Mouse (Mus musculus) kidney, embryonic 14.5 days (tissue): Measurements from ENCODE around the gene Zfp423. TPM values are rescaled to one million over a fixed set of nuclear protein-coding genes. Genes with fewer than 3 reads are reported as not detected.

Source experiments
- ATAC-seq: fragments of 200-750 bp; cut with Nextera tagmentation; 2 replicates; pipeline ENCODE4 v1.8.0; 2017; ENCODE audit warnings: moderate number of reproducible peaks, mild to moderate bottlenecking, moderate TSS enrichment, moderate library complexity; ENCODE audit not compliant: low FRiP score, low TSS enrichment
- H3K27ac ChIP-seq: fragments of 300-500 bp; sonication (generic); 2 replicates; pipeline ENCODE4 v1.5.1; 2014; ENCODE audit warnings: low read depth, mild to moderate bottlenecking, low read length, moderate library complexity, mixed read lengths
- H3K27me3 ChIP-seq: fragments of 300-500 bp; sonication (generic); 2 replicates; pipeline ENCODE4 v1.6.1; 2014; ENCODE audit warnings: mild to moderate bottlenecking, low read length; ENCODE audit not compliant: control insufficient read depth, insufficient read depth
- H3K36me3 ChIP-seq: fragments of 300-500 bp; sonication (generic); 2 replicates; pipeline ENCODE4 v1.6.1; 2014; ENCODE audit warnings: low read length, mixed read lengths; ENCODE audit not compliant: control insufficient read depth, insufficient read depth
- H3K4me1 ChIP-seq: fragments of 300-500 bp; sonication (generic); 2 replicates; pipeline ENCODE4 v1.6.1; 2014; ENCODE audit warnings: low read length, mixed read lengths; ENCODE audit not compliant: control insufficient read depth, insufficient read depth
- H3K4me2 ChIP-seq: fragments of 300-500 bp; sonication (generic); replicated peaks from 2 replicates; pipeline ENCODE4 v1.6.1; 2014; ENCODE audit warnings: low read depth, mild to moderate bottlenecking, low read length
- H3K4me3 ChIP-seq: fragments of 300-500 bp; sonication (generic); 2 replicates; pipeline ENCODE4 v1.5.1; 2014; ENCODE audit warnings: mild to moderate bottlenecking, low read length
- H3K9ac ChIP-seq: fragments of 300-500 bp; sonication (generic); 2 replicates; pipeline ENCODE4 v1.6.1; 2014; ENCODE audit warnings: low read depth, mild to moderate bottlenecking, low read length, moderate library complexity
- H3K9me3 ChIP-seq: fragments of 300-500 bp; sonication (generic); 2 replicates; pipeline ENCODE4 v1.6.1; 2016; ENCODE audit warnings: low read length; ENCODE audit not compliant: control insufficient read depth
- WGBS: fragments of 180-500 bp; shearing (Covaris S2); extraction: QIAGEN DNeasy Blood & Tissue Kit; methylation state at CpG from one replicate; pipeline ENCODE4 v1.1.7; 2014; 5-methylcytosine and 5-hydroxymethylcytosine counted together
- polyA plus RNA-seq: library from polyadenylated mRNA; unstranded; fragments of >200 nt; fragmentation: Nextera tagmentation; extraction: Ambion mirVana; gene quantifications from 2 replicates; pipeline ENCODE4 v1.2.1, GENCODE M21; 2014

Zfp423 gene
- polyA plus RNA-seq, 1 experiment from 2014 or later: 18.8 TPM

DNA sequence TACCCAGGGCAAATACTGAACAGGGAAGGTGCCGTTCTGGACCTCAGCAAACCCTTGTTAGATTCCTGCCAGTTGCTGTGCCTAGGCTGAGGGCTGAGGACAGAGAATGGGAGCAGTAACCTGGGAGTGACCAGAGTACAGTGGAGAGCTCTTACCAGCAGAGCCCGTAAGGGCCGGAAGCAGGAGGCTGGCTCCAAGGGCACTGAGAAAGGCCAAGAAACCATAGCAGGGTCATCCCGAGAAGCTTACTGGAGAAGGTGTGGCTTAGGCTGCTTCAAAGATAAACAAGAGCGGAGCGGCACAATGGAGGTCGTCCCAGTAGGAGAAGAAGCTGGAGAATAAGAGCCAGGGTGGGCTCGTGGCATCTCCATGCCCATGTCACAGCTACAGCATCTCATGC, 65.1 kb downstream of the Zfp423 start:
- peaks cover 37% of the 10 kb centered on the region for H3K4me1 ChIP-seq
- 40% methylated on average over 8 of the region's 8 CpGs for WGBS
- no peak overlapping the region for H3K4me3 ChIP-seq
- ATAC-seq: no peak
- H3K27ac ChIP-seq: no peak overlapping the region
- no peaks in the 10 kb centered on the region for H3K27me3 ChIP-seq
- no peaks in the 10 kb centered on the region for H3K36me3 ChIP-seq
- no peak overlapping the region for H3K4me2 ChIP-seq
- H3K9me3 ChIP-seq: no peaks in the 10 kb centered on the region
- H3K9ac ChIP-seq: no peak overlapping the region

DNA sequence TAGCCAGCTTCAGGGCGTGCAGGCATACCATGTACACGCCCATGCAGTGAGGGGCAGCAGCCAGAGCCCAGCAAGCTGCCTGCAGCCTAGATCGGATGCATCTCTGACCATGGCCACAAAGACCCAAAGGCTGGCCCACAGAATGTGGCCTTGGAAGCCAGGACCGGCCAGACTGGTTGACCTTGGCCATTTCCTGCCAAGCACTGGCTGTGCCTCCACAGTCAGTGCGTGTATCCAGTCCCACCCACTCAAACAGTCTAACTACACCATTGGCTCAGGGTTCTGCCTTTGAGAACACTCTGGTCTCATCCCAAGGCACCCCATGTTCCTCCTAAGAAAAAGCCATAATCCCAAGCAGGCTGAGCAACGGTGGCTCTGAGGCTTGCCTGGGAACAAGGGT, 65.8 kb downstream of the Zfp423 start:
- Histone ChIP-seq H3K27me3 (no peaks in the 10 kb centered on the region), H3K4me3 (no peak overlapping the region), H3K4me1 (peaks cover 32% of the 10 kb centered on the region), H3K9ac (no peak overlapping the region), H3K4me2 (no peak overlapping the region), H3K27ac (no peak overlapping the region; the same call in 1 of the 2 replicates), H3K9me3 (no peaks in the 10 kb centered on the region), H3K36me3 (no peaks in the 10 kb centered on the region)
- peak; percentile 44; the same call in 1 of the 2 replicates for ATAC-seq
- 43% methylated on average over 6 of the region's 6 CpGs for WGBS

DNA sequence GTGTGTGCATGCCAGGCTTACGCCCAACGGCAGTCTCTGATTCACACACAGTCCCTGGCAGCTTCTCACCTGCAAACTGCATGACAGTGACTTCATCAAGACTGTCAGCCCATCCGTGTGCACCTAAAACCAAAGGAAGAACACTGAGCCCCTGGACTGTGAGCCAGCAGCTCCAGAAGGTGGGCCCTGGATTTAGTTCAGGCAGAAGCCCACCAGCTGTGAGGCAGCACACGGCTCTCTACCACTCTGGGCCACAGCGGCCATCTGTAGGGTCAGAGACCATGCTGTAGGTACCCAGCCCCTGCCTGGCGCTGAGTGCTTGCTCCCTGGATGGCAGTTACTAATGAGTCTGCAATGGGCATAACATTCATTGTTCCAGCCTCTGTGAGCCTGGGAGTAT, 66.5 kb downstream of the Zfp423 start:
- Histone ChIP-seq H3K4me1 (peaks cover 35% of the 10 kb centered on the region), H3K36me3 (no peaks in the 10 kb centered on the region), H3K4me2 (no peak overlapping the region), H3K27me3 (no peaks in the 10 kb centered on the region), H3K9ac (no peak overlapping the region), H3K27ac (peak overlapping the region; percentile 74; the same call in 1 of the 2 replicates), H3K9me3 (no peaks in the 10 kb centered on the region), H3K4me3 (no peak overlapping the region)
- WGBS: 86% methylated on average over 6 of the region's 6 CpGs
- no peak for ATAC-seq

DNA sequence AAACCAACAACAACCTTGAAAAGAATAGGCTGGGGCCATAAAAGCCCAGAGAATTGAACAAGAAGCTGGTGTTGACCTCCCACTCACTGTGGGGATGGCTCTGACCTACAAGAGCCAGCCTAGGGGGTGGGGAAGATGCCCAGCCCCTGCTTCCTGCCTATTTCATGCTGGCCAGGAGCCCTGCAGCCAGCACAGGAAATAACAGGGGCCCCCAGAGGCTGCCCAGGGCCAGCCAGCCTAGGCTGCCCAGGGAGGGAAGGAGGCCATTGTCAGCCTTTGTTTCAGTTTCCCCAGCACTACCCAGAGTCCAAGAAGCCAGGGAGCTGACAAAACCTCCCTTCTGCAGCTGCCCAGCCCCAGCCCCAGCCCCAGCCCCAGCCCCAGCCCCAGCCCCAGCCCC, 67.5 kb downstream of the Zfp423 start:
- no peak overlapping the region for H3K4me3 ChIP-seq
- H3K9ac ChIP-seq: no peak overlapping the region
- H3K27me3 ChIP-seq: no peaks in the 10 kb centered on the region
- peaks cover 35% of the 10 kb centered on the region for H3K4me1 ChIP-seq
- no peaks in the 10 kb centered on the region for H3K36me3 ChIP-seq
- H3K9me3 ChIP-seq: no peaks in the 10 kb centered on the region
- no peak overlapping the region for H3K4me2 ChIP-seq
- no peak for ATAC-seq
- peak overlapping the region; percentile 74; the same call in 1 of the 2 replicates for H3K27ac ChIP-seq

DNA sequence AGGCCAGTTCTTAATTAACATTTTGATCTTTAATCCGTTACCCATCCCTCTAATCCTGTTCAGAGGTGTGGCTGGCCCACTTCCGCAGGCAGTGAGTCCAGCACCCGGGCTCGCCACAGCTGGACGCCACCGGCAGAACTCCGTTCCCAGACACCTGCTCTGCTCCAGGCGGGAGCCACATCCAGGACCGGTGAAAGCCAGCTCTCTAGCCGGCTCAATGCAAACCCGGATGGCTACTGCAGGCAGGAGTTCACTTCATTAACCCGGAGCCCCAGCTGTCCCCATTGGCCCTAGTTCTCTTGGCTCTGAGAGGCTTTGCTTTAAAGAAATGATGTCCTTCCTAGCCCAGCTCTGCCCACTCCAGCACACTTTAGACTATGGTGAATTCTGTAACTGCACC, 71.4 kb downstream of the Zfp423 start:
- Histone ChIP-seq H3K9ac (no peak overlapping the region), H3K27me3 (no peaks in the 10 kb centered on the region), H3K4me2 (no peak overlapping the region), H3K27ac (no peak overlapping the region), H3K4me3 (no peak overlapping the region), H3K36me3 (no peaks in the 10 kb centered on the region), H3K4me1 (peaks cover 15% of the 10 kb centered on the region), H3K9me3 (no peaks in the 10 kb centered on the region)
- ATAC-seq: no peak
- 57% methylated on average over 12 of the region's 12 CpGs for WGBS

DNA sequence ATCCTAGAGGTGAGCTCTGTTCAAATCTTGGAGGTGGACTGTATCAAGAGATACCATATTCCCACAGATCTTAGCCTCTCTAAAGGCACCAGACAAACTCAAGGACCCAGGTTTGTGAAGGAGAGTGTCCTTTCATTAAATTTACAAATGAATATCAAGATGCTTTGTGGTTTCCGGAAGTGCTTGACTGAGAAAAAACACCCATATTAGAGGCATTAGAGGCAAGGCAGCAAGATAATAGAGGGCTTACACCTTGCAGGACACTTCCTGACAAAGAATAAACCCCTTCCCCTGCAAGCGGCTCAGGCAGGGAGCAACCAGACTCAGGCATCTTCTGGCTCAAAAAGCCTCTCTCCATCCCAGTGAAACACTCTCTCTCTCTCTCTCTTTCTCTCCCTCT, 78.3 kb downstream of the Zfp423 start:
- Histone ChIP-seq H3K4me2 (no peak overlapping the region), H3K4me3 (no peak overlapping the region), H3K4me1 (peaks cover under 1% of the 10 kb centered on the region; the same call in 1 of the 2 replicates), H3K27ac (no peak overlapping the region), H3K27me3 (no peaks in the 10 kb centered on the region), H3K9me3 (no peaks in the 10 kb centered on the region), H3K36me3 (no peaks in the 10 kb centered on the region), H3K9ac (no peak overlapping the region)
- no peak for ATAC-seq
- WGBS: 82% methylated on average over 2 of the region's 2 CpGs

DNA sequence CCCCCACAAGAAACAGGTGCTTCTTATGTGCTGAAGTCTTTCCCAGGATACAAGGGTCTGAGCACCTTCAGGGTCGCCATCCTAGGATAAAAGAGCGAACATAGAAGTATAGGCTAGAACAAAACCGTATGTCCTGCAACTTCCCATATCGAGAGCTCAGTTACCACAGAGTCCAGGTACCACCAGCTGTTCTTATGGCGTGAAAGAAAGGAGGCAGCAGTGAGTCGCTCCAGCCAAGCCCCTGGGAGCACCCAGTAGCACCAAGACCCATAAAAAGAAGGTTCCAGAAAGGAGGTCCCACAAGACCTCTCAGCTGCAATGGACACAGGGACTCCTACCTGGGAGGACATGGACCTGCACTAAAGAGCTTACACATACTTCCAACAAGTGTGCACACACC, 83.5 kb downstream of the Zfp423 start:
- ATAC-seq: no peak
- WGBS: 66% methylated on average over 6 of the region's 6 CpGs
- Histone ChIP-seq H3K4me3 (no peak overlapping the region), H3K9ac (no peak overlapping the region), H3K27me3 (no peaks in the 10 kb centered on the region), H3K4me1 (peaks cover 19% of the 10 kb centered on the region), H3K36me3 (no peaks in the 10 kb centered on the region), H3K4me2 (no peak overlapping the region), H3K27ac (no peak overlapping the region), H3K9me3 (no peaks in the 10 kb centered on the region)

DNA sequence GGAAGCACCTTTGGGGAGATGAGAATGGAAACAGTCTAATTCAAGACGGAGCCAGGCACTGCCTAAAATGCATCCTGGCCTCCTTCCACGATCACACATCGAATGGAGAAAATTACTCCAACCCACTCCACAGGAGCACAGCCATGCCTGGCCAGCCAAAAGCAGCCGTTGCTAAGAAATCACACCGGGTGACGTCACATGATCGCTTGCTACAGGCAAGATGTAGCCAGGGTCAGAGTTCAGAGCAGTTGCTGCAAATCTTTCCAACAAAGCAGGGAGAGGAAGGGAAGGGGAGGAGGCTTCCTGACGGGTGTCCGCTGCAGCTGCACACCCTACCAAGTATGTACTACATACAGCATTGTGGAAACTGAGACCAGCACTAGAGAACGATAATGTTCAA, 83.9 kb downstream of the Zfp423 start:
- no peaks in the 10 kb centered on the region for H3K9me3 ChIP-seq
- H3K4me3 ChIP-seq: no peak overlapping the region
- WGBS: 15% methylated on average over 10 of the region's 10 CpGs
- H3K27ac ChIP-seq: no peak overlapping the region
- no peak overlapping the region for H3K9ac ChIP-seq
- H3K27me3 ChIP-seq: no peaks in the 10 kb centered on the region
- H3K4me1 ChIP-seq: peaks cover 19% of the 10 kb centered on the region
- ATAC-seq: peak; percentile 61
- no peak overlapping the region for H3K4me2 ChIP-seq
- no peaks in the 10 kb centered on the region for H3K36me3 ChIP-seq

DNA sequence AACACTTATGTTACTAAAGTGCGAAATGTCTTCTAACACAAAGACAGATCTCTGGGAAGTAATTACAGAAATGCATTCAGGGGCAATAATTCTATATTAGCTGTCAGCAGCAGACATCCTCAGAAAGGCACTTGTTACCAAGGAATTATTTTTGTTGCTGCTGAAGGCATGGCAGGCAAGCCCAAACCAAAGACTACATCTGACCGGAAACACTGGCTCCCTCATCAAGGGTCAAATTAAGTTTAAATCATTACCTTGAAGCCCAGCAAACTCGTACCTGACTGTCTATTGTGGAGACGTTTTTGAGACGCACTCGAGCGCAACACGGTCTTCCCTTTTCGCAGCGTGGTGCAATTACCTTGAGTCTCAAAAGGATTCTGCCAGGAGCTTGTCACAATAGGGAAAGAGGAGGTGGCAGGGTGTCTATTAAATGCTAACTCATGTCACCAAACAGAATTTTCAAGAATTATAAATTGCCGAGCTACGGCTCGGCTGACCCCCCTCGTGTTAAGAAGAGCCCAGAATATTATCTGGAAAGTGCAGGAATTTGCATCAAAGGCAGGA, 86.3 kb downstream of the Zfp423 start:
- WGBS: 48% methylated on average over 14 of the region's 14 CpGs
- no peaks in the 10 kb centered on the region for H3K9me3 ChIP-seq

More for the DNA sequence above, 86.3 kb downstream of the Zfp423 start:
- H3K27me3 ChIP-seq: no peaks in the 10 kb centered on the region
- H3K4me2 ChIP-seq: no peak overlapping the region
- H3K9ac ChIP-seq: no peak overlapping the region
- ATAC-seq: no peak
- H3K4me1 ChIP-seq: peaks cover 19% of the 10 kb centered on the region
- H3K36me3 ChIP-seq: no peaks in the 10 kb centered on the region
- H3K27ac ChIP-seq: no peak overlapping the region
- H3K4me3 ChIP-seq: no peak overlapping the region
